Mouse (Mus musculus) liver, adult 2 months (tissue): Measurements from ENCODE around the gene Ect2l.

ENCODE experiments used
- CTCF ChIP-seq: fragments of 200-500 bp; IDR thresholded peaks from 2 replicates; pipeline ENCODE4 v1.5.1; 2011; ENCODE audit warnings: low read depth, low read length, control low read depth
- POLR2A ChIP-seq: fragments of 200-500 bp; IDR thresholded peaks from 2 replicates; pipeline ENCODE4 v1.6.1; 2011; ENCODE audit warnings: low read length, control low read depth; ENCODE audit not compliant: insufficient read depth; ENCODE audit errors: extremely low read depth

DNA sequence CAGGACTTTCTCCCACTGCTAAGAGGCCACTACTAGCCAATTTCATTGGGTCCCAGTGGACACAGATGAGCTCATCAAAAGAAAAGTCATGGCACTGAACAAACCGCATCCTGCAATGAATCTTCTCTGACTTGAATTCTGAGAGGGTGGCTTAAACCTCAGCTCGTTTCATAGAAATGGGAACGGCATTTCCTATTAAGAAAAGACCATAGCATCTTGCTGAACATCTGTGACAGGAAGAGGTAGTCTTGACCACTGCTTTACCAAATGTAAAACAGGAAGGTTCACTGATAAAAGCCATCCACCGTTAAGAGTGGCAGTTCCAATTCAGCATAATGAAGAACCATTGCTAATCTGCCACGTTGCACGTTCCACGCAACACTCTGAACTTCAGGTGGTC, 34.0 kb downstream of the Ect2l start:
- TF ChIP-seq CTCF (no peak), POLR2A (no peak)
